Mouse (Mus musculus) brain, embryonic 14.5 days (tissue): ENCODE results near the gene Sars.

Source experiments
- CTCF ChIP-seq: fragments of 200-500 bp; IDR thresholded peaks from 2 replicates; pipeline ENCODE4 v1.5.1; 2012; ENCODE audit warnings: inconsistent platforms, mild to moderate bottlenecking, moderate library complexity, borderline replicate concordance; ENCODE audit not compliant: insufficient read depth, insufficient read length; ENCODE audit errors: extremely low read depth
- POLR2A ChIP-seq: fragments of 200-500 bp; IDR thresholded peaks from 2 replicates; pipeline ENCODE4 v1.6.1; 2012; ENCODE audit warnings: mild to moderate bottlenecking, inconsistent platforms, borderline replicate concordance; ENCODE audit not compliant: poor library complexity, insufficient read depth, insufficient read length, severe bottlenecking; ENCODE audit errors: extremely low read depth

- TF ChIP-seq POLR2A (no peak), CTCF (no peak)
Observed at GRCm38 (mm10) chr3:108386186-108386585, 58.8 kb downstream of the Sars start.
